Mouse (Mus musculus) intestine, postnatal 0 days (tissue): ENCODE results near the gene Alkbh4. TPM values are rescaled to one million over a fixed set of nuclear protein-coding genes. Genes with fewer than 3 reads are reported as not detected.
"Not testable (repeated sequence)": the region's sequence is repeated elsewhere in the genome, so short reads cannot be mapped to it uniquely, and the experiment has no call there.

Experiments
- ATAC-seq: fragments of 200-750 bp; cut with Nextera tagmentation; 2 replicates; pipeline ENCODE4 v1.8.0; 2017; ENCODE audit warnings: mild to moderate bottlenecking, moderate TSS enrichment, moderate library complexity
- H3K27ac ChIP-seq: fragments of 300-500 bp; sonication (generic); 2 replicates; pipeline ENCODE4 v1.5.1; 2014; ENCODE audit warnings: mild to moderate bottlenecking, low read depth, low read length, moderate library complexity
- H3K27me3 ChIP-seq: fragments of 300-500 bp; sonication (generic); replicated peaks from 2 replicates; pipeline ENCODE4 v1.6.1; 2014; ENCODE audit warnings: low read length, mixed read lengths; ENCODE audit not compliant: control insufficient read depth, insufficient read depth
- H3K36me3 ChIP-seq: fragments of 300-500 bp; sonication (generic); 2 replicates; pipeline ENCODE4 v1.6.1; 2014; ENCODE audit warnings: mild to moderate bottlenecking, moderate library complexity; ENCODE audit not compliant: control insufficient read depth, insufficient read depth
- H3K4me1 ChIP-seq: fragments of 300-500 bp; sonication (generic); replicated peaks from 2 replicates; pipeline ENCODE4 v1.6.1; 2014; ENCODE audit warnings: antibody characterized with exemption, low read length, mixed read lengths; ENCODE audit not compliant: control insufficient read depth, insufficient read depth
- H3K4me2 ChIP-seq: fragments of 300-500 bp; sonication (generic); replicated peaks from 2 replicates; pipeline ENCODE4 v1.6.1; 2014; ENCODE audit warnings: low read depth, mild to moderate bottlenecking, moderate library complexity
- H3K4me3 ChIP-seq: fragments of 300-500 bp; sonication (generic); 2 replicates; pipeline ENCODE4 v1.5.1; 2014; ENCODE audit warnings: low read depth, low read length
- H3K9ac ChIP-seq: fragments of 300-500 bp; sonication (generic); 2 replicates; pipeline ENCODE4 v1.6.1; 2014; ENCODE audit warnings: mild to moderate bottlenecking, low read depth, low read length
- H3K9me3 ChIP-seq: fragments of 300-500 bp; sonication (generic); 2 replicates; pipeline ENCODE4 v1.6.1; 2016; ENCODE audit warnings: mixed run types; ENCODE audit not compliant: control insufficient read depth
- CTCF ChIP-seq: sonication (generic); IDR thresholded peaks from 2 replicates; pipeline ENCODE4 v1.5.1; 2016; ENCODE audit warnings: low read depth, mild to moderate bottlenecking, control low read depth, antibody characterized with exemption, moderate library complexity
- WGBS: fragments of 180-500 bp; shearing (Covaris S2); extraction: QIAGEN DNeasy Blood & Tissue Kit; methylation state at CpG from one replicate; pipeline ENCODE4 v1.1.7; 2014; 5-methylcytosine and 5-hydroxymethylcytosine counted together
- polyA plus RNA-seq: library from polyadenylated mRNA; unstranded; fragments of >200 nt; fragmentation: Nextera tagmentation; extraction: Ambion mirVana; gene quantifications from 2 replicates; pipeline ENCODE4 v1.2.1, GENCODE M21; 2015

Alkbh4 gene
- polyA plus RNA-seq, 1 experiment from 2014 or later = 11.0 TPM

DNA sequence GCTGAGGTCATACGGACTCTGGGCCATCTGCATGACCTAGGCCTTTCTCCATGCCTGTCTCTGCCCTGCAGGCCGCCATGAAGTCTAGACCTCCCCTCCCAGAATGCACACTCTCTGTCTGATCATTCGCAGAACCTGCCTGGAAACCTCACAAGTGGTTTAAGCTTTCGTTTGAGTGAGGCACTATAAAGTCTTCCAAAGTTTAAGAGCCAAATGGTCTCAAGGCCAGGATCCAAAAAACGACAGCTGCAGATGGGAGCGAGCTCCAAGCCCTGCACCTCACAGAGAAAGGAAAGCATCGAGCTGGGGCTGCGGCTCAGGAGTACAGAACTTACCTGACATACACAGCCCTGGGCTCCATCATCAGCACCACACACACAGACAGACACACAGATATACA is 16.4 kb downstream of the Alkbh4 start:
- Histone ChIP-seq H3K9me3 (no peaks in the 10 kb centered on the region), H3K4me3 (no peak overlapping the region), H3K27me3 (no peaks in the 10 kb centered on the region), H3K4me2 (no peak overlapping the region), H3K9ac (no peak overlapping the region), H3K4me1 (no peaks in the 10 kb centered on the region), H3K27ac (no peak overlapping the region), H3K36me3 (no peaks in the 10 kb centered on the region)
- no peak for ATAC-seq
- no peak for TF ChIP-seq CTCF
- WGBS = 67% methylated on average over 8 of the region's 8 CpGs

DNA sequence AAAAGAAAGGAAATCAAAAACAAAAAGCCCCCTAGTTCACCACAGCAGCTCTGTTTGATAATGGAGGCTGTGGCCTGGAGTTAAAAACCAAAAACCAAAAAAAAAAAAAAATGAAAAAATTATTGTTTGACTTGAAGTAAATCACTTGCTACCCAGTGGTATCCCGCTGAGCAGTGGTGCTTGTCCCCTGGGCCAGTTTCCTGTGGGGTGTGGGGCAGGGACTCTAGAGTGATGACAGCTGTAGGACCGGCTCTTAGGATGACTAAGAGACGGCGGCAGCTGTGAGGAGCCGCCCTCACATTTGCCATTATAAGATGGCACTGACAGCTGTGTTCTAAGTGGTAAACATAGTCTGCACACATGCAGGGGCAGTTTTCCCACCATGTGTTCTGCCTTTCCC is 19.5 kb downstream of the Alkbh4 start:
- ATAC-seq = no peak
- H3K4me3 ChIP-seq = no peak overlapping the region
- no peak overlapping the region for H3K9ac ChIP-seq
- H3K4me1 ChIP-seq = no peaks in the 10 kb centered on the region
- peaks cover 1% of the 10 kb centered on the region; the same call in 1 of the 2 replicates for H3K36me3 ChIP-seq
- no peak overlapping the region for H3K27ac ChIP-seq
- TF ChIP-seq CTCF = no peak
- no peak overlapping the region for H3K4me2 ChIP-seq
- H3K27me3 ChIP-seq = no peaks in the 10 kb centered on the region
- WGBS = 75% methylated on average over 5 of the region's 5 CpGs
- no peaks in the 10 kb centered on the region for H3K9me3 ChIP-seq

DNA sequence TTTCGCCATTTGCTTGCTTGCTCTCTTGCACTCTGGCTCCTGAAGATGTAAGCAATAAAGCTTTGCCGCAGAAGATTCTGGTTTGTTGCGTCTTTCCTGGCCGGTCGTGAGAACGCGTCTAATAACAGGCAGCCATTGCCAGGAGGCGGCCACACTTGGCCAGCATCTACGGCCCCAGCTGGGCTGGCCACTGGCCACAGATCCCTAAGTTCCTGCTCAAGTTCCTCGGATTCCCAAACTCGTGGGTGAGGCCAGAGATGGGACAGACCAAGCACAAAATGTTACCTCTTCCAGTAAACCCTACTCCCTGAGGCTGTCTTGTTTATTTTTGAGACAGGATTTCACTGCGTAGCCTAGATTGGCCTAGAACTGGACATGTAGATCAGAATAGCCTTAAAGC is 24.1 kb downstream of the Alkbh4 start:
- not testable (repeated sequence) for ATAC-seq
- WGBS = 86% methylated on average over 11 of the region's 12 CpGs

DNA sequence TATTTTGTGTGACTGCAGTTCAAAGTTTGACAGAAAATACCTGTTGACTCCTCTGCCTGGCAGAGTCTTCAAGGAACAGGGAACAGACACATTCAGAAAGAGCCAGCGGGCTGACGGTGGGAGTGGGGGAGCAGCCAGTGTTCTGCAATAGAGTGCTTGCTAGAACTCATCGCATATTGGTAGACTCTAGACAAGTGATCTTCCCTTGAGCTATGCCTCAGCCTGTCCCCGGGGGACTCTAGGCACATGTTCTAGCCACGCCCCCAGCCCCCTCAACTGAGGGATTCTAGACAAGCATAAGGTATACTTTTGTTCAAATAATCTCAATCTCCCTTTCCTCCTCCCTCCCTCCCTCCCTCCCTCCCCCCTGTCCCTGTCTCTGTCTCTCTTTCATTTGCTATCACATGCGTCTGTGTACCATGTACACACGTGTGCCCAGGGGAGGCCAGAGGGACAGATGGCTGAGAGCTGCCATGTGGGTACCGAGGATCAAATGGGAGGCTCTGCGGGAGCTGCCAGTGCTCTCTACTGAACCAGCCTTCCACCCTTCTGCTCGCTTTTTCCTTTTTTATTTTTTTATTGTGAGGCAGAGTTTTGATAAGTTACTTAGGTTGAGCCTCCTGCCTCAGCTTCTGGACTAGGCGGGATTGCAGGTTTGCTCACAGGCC is 28.0 kb downstream of the Alkbh4 start:
- whole genome bisulfite sequencing = 82% methylated on average over 11 of the region's 11 CpGs
- Histone ChIP-seq H3K36me3 (peaks cover 7% of the 10 kb centered on the region), H3K9ac (no peak overlapping the region), H3K4me2 (no peak overlapping the region), H3K4me1 (no peaks in the 10 kb centered on the region), H3K27ac (no peak overlapping the region), H3K27me3 (no peaks in the 10 kb centered on the region), H3K9me3 (0 out of 2 replicates have a peak, but pooled peaks cover 3% of the 10 kb centered on the region), H3K4me3 (no peak overlapping the region)
- no peak for TF ChIP-seq CTCF
- no peak for ATAC-seq

More for the DNA sequence above, 24.1 kb downstream of the Alkbh4 start:
- H3K9me3 ChIP-seq, H3K27me3 ChIP-seq, H3K36me3 ChIP-seq, H3K9ac ChIP-seq, H3K27ac ChIP-seq, H3K4me3 ChIP-seq, H3K4me2 ChIP-seq, H3K4me1 ChIP-seq: not testable (repeated sequence)

DNA sequence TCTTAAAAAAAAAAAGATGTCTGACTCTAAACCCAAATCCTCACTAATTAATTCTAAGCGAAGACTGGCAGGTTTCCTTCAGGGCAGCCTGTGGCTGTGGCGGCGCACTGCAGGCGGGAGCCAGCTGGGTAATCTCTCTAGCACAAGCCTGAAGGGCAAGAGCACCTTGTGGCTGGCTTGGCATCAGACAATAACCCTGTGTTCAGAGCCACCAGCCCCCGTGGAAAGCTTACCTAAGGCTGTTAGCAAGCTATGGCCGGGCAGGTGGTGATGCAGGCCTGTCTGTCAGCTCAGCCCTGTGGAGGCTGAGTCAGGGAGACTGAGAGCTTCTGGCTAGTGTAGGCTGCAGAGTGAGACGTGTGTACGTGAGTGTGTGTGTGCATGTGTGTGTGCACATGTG is 29.3 kb downstream of the Alkbh4 start:
- H3K9me3 ChIP-seq = 0 out of 2 replicates have a peak, but pooled peaks cover 3% of the 10 kb centered on the region
- TF ChIP-seq CTCF = no peak
- no peak overlapping the region for H3K9ac ChIP-seq
- no peaks in the 10 kb centered on the region for H3K4me1 ChIP-seq
- no peak overlapping the region for H3K27ac ChIP-seq
- no peak overlapping the region for H3K4me2 ChIP-seq
- WGBS = 82% methylated on average over 8 of the region's 8 CpGs
- no peak overlapping the region for H3K4me3 ChIP-seq
- peaks cover 7% of the 10 kb centered on the region for H3K36me3 ChIP-seq
- H3K27me3 ChIP-seq = no peaks in the 10 kb centered on the region
- no peak for ATAC-seq

DNA sequence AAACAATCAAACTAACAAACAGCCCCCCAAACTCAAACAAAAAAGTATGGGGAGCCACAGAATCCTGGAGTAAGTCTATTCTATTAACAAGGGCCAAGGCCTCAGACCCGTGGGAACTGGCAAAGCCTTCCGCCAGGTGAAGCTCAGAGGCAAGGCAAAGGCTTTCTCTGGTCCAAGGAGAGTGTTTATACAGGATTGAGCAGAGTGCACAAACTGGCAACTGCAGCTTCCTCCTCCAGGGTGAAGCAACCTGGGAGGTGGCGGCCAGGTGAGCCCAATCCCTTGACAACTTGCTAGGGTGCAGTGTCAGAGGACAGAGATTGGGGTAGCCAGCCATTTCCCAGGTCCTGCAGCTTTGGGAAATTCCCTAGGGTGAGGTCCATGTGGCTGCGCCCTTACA is 31.4 kb downstream of the Alkbh4 start:
- 0 out of 2 replicates have a peak, but pooled peaks cover 2% of the 10 kb centered on the region for H3K4me1 ChIP-seq

More for the DNA sequence above, 31.4 kb downstream of the Alkbh4 start:
- no peak overlapping the region for H3K9ac ChIP-seq
- H3K27me3 ChIP-seq = no peaks in the 10 kb centered on the region
- 83% methylated on average over 4 of the region's 4 CpGs for WGBS
- H3K4me3 ChIP-seq = no peak overlapping the region
- TF ChIP-seq CTCF = no peak
- 0 out of 2 replicates have a peak, but pooled peaks cover 3% of the 10 kb centered on the region for H3K9me3 ChIP-seq
- H3K27ac ChIP-seq = no peak overlapping the region
- no peak overlapping the region for H3K4me2 ChIP-seq
- ATAC-seq = no peak
- no peaks in the 10 kb centered on the region; the same call in 1 of the 2 replicates for H3K36me3 ChIP-seq
